Mouse (Mus musculus): ENCODE measurements at regions not wholly inside any gene's neighbourhood (a gene's known extent, or its start where the extent isn't known, plus 50 kb on each side); places are given as distances from the start of the nearest gene placed in this dataset.

DNA sequence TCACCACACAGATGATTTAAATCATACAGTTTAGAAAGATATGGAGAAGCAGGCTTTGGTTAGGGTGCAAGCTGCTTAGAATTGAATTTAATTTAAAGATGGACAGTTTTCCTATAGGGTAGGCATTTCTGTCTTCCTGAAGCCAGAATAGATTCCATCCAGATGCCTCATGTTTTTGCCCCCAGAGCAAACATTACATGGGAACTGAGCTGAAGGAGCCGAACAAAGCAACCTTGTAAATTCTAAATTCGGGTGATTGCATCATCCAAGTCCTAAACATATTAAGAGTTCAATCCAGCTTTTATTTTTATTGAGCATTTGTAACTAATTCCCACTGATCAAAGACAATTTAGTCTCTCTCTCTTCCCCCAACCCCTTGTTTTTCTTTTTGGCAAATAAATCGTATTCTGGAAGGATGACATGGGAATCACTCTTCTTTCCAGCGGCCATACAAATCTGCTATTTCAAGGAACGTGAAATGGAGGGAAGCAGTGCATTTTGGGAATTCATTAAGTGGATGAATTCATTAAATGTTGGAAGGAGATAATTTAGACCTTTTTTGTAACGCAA, 884.1 kb downstream of the Slc4a3 start:
- TF ChIP-seq POLR2A (IDR thresholded peaks at IDR 0.05; ENCODE audit: low read depth, low read length) (no peak), CTCF (IDR thresholded peaks at IDR 0.05; ENCODE audit: extremely low read depth, insufficient read depth, insufficient read length, insufficient replicate concordance) (no peak)

Data from spleen, adult 2 months (tissue).